Mouse (Mus musculus) stomach, embryonic 16.5 days (tissue): ENCODE data around the gene Rpl37a. TPM values are rescaled to one million over a fixed set of nuclear protein-coding genes. Genes with fewer than 3 reads are reported as not detected.

Experiments used
- ATAC-seq: fragments of 200-750 bp; cut with Nextera tagmentation; 2 replicates; pipeline ENCODE4 v1.8.0; 2017; ENCODE audit warnings: moderate number of reproducible peaks, moderate TSS enrichment; ENCODE audit not compliant: insufficient read depth, low FRiP score
- H3K27ac ChIP-seq: fragments of 300-500 bp; sonication (generic); 2 replicates; pipeline ENCODE4 v1.5.1; 2014; ENCODE audit warnings: low read length
- H3K27me3 ChIP-seq: fragments of 300-500 bp; sonication (generic); 2 replicates; pipeline ENCODE4 v1.6.1; 2014; ENCODE audit warnings: low read length, control low read depth, mixed read lengths; ENCODE audit not compliant: control insufficient read depth, insufficient read depth
- H3K36me3 ChIP-seq: fragments of 300-500 bp; sonication (generic); 2 replicates; pipeline ENCODE4 v1.6.1; 2014; ENCODE audit warnings: low read length; ENCODE audit not compliant: control insufficient read depth, insufficient read depth
- H3K4me1 ChIP-seq: fragments of 300-500 bp; sonication (generic); 2 replicates; pipeline ENCODE4 v1.6.1; 2014; ENCODE audit warnings: low read length, control low read depth, mixed read lengths; ENCODE audit not compliant: control insufficient read depth, insufficient read depth
- H3K4me2 ChIP-seq: fragments of 300-500 bp; sonication (generic); 2 replicates; pipeline ENCODE4 v1.6.1; 2014; ENCODE audit warnings: low read depth, low read length, mixed read lengths
- H3K4me3 ChIP-seq: fragments of 300-500 bp; sonication (generic); replicated peaks from 2 replicates; pipeline ENCODE4 v1.5.1; 2014; ENCODE audit warnings: mild to moderate bottlenecking, low read length
- H3K9ac ChIP-seq: fragments of 300-500 bp; sonication (generic); 2 replicates; pipeline ENCODE4 v1.6.1; 2014; ENCODE audit warnings: low read length
- H3K9me3 ChIP-seq: fragments of 300-500 bp; sonication (generic); replicated peaks from 2 replicates; pipeline ENCODE4 v1.6.1; 2016; ENCODE audit warnings: low read length, control low read depth; ENCODE audit not compliant: control insufficient read depth
- WGBS: fragments of 180-500 bp; shearing (Covaris S2); extraction: QIAGEN DNeasy Blood & Tissue Kit; methylation state at CpG from one replicate; pipeline ENCODE4 v1.1.7; 2014; 5-methylcytosine and 5-hydroxymethylcytosine counted together
- polyA plus RNA-seq: library from polyadenylated mRNA; unstranded; fragments of >200 nt; fragmentation: Nextera tagmentation; extraction: Ambion mirVana; gene quantifications from 2 replicates; pipeline ENCODE4 v1.2.1, GENCODE M21; 2015

Rpl37a gene
- polyA plus RNA-seq, 1 experiment from 2014 or later = 1,770 TPM

DNA sequence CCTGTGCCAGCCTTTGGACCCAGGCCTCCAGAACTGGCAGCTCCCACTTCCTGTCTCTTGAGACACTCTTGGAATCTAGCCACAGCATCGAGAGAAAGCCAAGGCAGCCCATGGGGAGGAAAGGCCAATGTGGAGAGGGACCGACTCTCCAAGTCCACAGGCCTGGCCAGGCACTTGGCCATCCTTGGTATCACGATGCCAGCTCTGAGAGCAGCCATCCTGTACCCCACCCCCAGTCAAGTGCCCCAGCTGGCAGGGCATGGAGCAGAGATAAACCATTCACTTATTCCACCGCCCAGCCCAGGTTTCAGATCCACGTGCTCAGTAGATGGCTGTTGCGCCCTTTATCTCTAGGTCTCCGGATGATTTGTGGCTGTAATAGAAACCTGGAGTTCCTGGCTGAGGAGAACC, 40.3 kb downstream of the Rpl37a start:
- ATAC-seq = no peak
- no peaks in the 10 kb centered on the region for H3K36me3 ChIP-seq
- WGBS = 69% methylated on average over 7 of the region's 7 CpGs

DNA sequence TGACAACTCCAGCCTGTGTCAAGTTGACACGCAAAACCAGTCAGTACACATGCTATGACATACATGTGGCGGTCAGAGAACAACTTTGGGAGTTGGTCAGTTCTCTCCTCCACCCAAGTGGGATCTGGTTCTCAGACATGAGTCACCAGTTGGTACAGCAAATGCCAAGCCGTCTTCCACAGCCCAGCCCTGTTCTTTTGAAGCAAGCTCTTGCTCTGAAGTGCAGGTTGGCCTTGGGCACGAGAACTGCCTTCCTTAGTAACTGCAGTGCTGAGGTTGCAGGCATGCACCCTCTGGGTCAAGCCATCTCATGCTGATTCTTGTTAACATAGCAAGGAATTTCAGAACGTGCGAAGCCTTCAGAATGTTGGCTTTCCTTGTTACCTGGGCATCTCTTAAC, 42.1 kb downstream of the Rpl37a start:
- no peak for ATAC-seq
- H3K9me3 ChIP-seq = no peaks in the 10 kb centered on the region
- H3K4me3 ChIP-seq = no peak overlapping the region
- H3K9ac ChIP-seq = no peak overlapping the region
- H3K4me2 ChIP-seq = no peak overlapping the region
- no peaks in the 10 kb centered on the region for H3K27me3 ChIP-seq
- no peaks in the 10 kb centered on the region for H3K4me1 ChIP-seq
- no peak overlapping the region for H3K27ac ChIP-seq
- no peaks in the 10 kb centered on the region for H3K36me3 ChIP-seq
- WGBS = 84% methylated on average over 6 of the region's 6 CpGs

More for the DNA sequence above, 40.3 kb downstream of the Rpl37a start:
- Histone ChIP-seq H3K4me2 (no peak overlapping the region), H3K4me3 (no peak overlapping the region), H3K9me3 (no peaks in the 10 kb centered on the region), H3K27me3 (no peaks in the 10 kb centered on the region), H3K4me1 (no peaks in the 10 kb centered on the region), H3K9ac (no peak overlapping the region), H3K27ac (no peak overlapping the region)

DNA sequence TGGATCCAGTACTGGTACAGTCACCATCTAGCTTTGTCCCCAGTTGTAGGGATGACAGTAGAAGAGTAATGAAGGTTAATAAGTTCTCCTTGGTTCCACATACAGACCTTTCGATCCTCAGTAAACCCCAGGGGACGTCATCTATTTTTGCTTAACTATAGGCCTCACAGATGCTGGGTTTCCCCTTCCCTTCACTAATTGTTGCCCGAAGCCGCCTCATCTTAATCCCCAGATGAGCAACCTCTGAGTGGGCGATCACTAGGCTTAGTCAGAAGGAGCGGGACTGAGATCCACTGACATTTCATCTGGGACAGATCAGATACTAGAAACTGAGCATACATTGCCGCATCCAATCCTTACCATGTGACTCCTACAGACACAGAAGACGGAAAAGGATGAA, 44.1 kb downstream of the Rpl37a start:
- Histone ChIP-seq H3K4me3 (no peak overlapping the region), H3K4me1 (no peaks in the 10 kb centered on the region), H3K27ac (no peak overlapping the region), H3K9ac (no peak overlapping the region), H3K4me2 (no peak overlapping the region), H3K9me3 (no peaks in the 10 kb centered on the region), H3K36me3 (no peaks in the 10 kb centered on the region), H3K27me3 (no peaks in the 10 kb centered on the region)
- ATAC-seq = no peak
- WGBS = 79% methylated on average over 8 of the region's 8 CpGs

DNA sequence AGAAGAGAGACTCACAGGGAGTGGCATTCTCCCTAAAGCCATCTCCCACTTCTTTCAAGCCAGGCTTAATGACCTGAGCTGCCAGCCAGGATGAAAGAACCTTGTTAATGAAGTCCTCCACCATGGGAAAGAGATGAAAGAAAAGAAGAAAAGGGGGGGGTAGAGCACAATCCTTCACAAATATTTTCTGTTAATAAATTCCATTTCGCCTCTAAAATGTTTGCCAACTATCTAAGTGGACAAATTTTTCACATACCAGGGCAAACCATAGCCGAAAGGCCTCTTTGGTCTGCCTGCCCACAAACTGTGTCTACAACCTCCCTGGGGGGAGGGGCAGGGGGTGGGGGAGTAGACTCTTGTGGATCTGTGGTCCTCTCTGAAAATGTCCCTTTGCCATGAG, 44.7 kb downstream of the Rpl37a start:
- no peak for ATAC-seq
- no peaks in the 10 kb centered on the region for H3K36me3 ChIP-seq
- H3K9me3 ChIP-seq = no peaks in the 10 kb centered on the region
- H3K27ac ChIP-seq = no peak overlapping the region
- no peak overlapping the region for H3K4me3 ChIP-seq
- no peaks in the 10 kb centered on the region for H3K4me1 ChIP-seq
- no peak overlapping the region for H3K9ac ChIP-seq
- no peaks in the 10 kb centered on the region for H3K27me3 ChIP-seq
- WGBS = 50% methylated on average over 2 of the region's 2 CpGs
- H3K4me2 ChIP-seq = no peak overlapping the region

DNA sequence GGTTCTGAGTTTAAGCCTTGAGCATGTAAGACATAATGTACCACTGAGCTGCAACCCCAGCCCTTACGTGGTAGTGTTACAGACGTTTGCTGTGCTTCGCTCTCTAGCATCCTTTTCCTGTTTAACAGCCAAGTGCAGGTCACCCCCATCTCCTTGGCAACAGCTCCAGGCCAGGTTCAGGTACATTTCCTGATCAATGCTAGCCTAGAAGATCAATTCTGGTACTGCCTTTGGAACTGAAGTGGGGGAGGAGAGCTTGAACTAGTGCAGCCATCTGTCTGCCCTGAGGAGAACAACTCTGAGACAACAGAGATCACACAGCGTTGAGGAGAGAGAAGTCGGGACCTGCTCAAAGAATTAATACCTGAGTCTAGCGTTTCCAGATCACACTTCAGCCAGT, 48.7 kb downstream of the Rpl37a start:
- no peak for ATAC-seq
- Histone ChIP-seq H3K4me2 (no peak overlapping the region), H3K36me3 (no peaks in the 10 kb centered on the region), H3K4me3 (no peak overlapping the region), H3K9me3 (no peaks in the 10 kb centered on the region), H3K9ac (no peak overlapping the region), H3K4me1 (0 out of 2 replicates have a peak, but pooled peaks cover 4% of the 10 kb centered on the region), H3K27ac (no peak overlapping the region), H3K27me3 (no peaks in the 10 kb centered on the region)
- WGBS = 80% methylated on average over 6 of the region's 6 CpGs

Other genes starting within 250 kb of the Rpl37a start
- gene March4, start 174.4 kb upstream of the Rpl37a start, polyA plus RNA-seq = 0.14 TPM in 2 replicates
- 18.1 and 20.5 TPM in 2 replicates for gene Smarcal1, start 128.0 kb upstream of the Rpl37a start, polyA plus RNA-seq
- not detected in 2 replicates for gene Ankar, start 10.7 kb upstream of the Rpl37a start, polyA plus RNA-seq
- 375 and 392 TPM in 2 replicates for gene Igfbp2, start 113.2 kb downstream of the Rpl37a start, polyA plus RNA-seq
- gene Igfbp5, start 163.6 kb downstream of the Rpl37a start, polyA plus RNA-seq = 122 and 123 TPM in 2 replicates